Mouse (Mus musculus) cerebellum, adult 8-10 months (tissue): ENCODE measurements at regions not wholly inside any gene's neighbourhood (a gene's known extent, or its start where the extent isn't known, plus 50 kb on each side); places are given as distances from the start of the nearest gene placed in this dataset.

ENCODE experiments used
- DNase-seq: peaks from one replicate; pipeline ENCODE4 v3.0.0; 2022

GRCm38 (mm10) chr5:126612571-126612970 is 629.0 kb upstream of the Tmem132c start:
- DNase-seq: no peak

- no peak for DNase-seq
These were observed 619.1 kb upstream of the Tmem132c start for GRCm38 (mm10) chr5:126622551-126622950.

- DNase-seq: peak; percentile 2
These were observed 618.4 kb upstream of the Tmem132c start for GRCm38 (mm10) chr5:126623205-126623604.

DNA sequence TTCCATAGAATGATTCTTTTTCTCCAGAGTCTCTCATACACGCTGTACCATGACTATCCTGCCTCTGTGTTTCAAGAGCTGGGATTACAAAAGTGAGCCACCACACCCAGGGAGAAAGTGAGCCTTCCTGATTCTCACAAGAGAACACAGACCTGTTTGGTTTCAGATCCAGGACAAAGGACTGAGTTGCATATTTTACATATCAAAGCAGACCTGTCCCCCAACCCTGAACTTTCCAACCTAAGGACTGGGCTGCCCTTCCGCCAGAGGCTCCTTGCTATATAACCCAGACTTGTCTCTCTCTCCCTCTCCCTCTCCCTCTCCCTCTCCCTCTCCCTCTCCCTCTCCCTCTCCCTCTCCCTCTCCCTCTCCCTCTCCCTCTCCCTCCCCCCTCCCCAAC is 611.8 kb upstream of the Tmem132c start:
- no peak for DNase-seq

- no peak for DNase-seq
These were observed 591.2 kb upstream of the Tmem132c start for GRCm38 (mm10) chr5:126650415-126650814.

- no peak for DNase-seq
These were observed 590.2 kb upstream of the Tmem132c start for GRCm38 (mm10) chr5:126651367-126651766.

DNA sequence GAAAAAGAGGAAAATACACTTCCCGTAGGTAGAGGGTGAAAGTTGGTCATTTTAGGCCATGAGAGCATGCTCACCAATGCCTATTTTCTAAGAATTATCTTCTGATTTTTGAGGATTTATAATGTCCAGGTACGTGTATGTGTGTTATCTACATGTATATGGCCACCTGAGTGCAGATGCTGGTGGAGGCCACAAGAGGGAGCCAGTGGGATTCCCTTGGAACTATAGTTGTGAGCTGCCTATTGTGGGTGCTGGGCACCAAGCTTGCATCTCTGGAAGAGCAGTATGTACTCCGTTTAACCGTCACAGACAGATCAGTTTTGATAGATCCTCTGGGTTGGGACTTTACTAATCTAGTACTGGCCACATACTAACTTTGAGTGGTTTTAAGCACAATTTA is 579.0 kb upstream of the Tmem132c start:
- no peak for DNase-seq

DNA sequence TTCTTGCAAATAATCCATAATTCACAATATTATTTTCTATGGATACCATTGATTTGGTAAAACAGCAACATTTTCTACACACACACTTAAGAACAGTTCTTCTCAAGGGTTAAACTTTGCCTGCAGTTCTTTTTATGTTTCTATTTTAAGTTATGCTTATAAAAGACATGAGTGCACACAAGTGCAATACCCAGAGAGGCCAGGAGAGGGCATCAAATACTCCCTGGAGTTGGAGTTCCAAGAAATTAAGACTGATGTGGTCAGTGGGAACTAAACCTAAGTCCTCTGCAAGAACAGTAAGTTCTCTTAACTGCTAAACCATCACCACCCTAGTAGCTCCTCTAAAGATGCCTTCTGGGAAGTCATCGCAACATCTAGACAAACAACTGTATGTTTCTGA is 570.5 kb upstream of the Tmem132c start:
- peak; percentile 13 for DNase-seq

GRCm38 (mm10) chr5:126680262-126680661 is 561.3 kb upstream of the Tmem132c start:
- DNase-seq: no peak

DNA sequence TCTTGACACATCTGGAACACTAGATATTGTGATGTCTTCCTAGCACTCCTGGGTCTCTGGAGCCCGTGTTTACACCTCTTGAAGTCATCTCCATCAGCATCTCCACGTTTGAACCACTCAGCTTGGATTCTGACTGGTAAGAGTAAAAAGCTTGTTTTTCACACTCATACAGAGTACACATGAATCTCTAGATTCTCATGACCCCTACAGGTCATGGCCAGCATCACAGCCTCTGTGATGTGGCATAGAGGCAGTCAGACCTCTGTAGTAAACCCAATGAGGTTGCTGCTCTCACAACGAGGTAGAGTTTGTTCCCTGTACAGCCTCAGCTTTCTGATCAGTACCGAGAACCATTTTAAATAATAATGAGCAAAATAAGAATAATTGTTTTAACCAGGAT is 542.3 kb upstream of the Tmem132c start:
- DNase-seq: no peak

DNA sequence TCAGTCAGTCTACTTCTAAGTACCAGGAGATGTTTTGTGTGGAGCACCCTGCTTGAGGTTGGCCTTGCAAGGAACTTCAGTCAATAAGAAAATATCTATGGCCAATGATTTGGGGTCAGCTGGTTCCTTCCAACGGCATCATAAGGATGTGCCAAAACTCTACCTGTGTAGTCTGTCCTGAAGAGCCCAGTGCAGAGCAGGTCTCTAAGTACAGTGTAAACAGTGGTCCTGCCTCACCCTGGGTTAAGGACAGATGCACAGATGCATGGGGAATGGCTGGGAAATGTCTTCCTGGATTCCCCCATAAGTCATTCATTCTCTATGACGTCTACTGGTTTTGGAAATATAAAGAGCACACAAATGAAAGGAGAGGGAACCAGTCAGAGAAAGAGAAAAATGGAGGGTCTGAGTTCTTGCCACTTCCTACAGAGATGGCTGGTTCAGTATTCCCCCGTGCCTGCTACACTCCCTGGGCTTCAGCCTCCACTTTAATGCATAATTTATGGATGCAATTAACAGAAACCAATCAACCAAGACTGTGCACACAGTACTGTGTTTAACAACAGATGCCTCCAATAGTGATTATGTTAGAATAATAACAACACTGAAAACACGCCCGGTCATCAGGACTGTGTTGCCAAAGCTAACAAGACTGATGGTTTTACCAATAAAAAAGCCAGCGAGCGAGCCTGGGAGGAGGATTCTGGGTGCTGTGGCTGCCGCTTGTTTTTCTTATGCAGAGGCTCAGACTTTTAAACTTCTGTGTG is 537.9 kb upstream of the Tmem132c start:
- no peak for DNase-seq

GRCm38 (mm10) chr5:126705871-126706270 is 535.7 kb upstream of the Tmem132c start:
- DNase-seq: no peak

DNA sequence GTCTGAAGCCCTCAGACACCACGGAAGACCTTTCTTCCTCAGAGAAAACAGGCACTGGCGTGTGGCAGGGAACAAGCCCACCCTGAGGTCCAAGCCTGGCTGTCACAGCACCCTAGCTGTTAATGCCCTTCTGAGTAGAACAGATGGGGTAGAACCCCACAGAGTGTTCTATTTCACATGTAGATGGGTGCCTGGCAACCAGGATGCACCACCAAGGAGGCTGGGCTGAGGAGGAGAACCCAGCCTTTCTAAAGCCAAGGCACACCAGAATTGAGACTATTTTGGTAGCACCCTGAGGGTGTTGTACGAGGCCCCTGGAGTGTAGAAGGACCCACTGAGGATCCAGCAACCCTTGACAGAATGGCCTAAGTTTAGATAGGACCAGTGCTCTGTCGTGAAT is 534.9 kb upstream of the Tmem132c start:
- no peak for DNase-seq

DNA sequence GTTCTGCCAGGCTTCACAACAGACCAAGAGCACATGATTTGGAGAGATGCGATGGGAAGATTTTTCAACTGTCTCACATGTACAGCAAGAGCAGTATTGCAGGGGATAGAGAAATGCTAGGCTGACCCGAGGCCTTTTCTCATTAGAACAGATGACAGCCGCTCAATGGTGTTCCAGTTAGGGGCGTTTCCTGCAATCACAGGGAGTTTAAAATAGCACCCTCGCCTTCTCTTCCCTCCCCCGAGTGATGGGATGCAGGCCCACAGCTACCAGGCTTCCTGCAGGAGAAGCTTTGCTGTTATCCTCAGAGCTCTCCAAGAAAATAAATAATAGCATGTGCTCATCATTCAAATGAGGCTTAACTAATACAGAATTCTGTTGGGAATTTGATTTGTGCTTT is 526.9 kb upstream of the Tmem132c start:
- no peak for DNase-seq

- DNase-seq: no peak
These were observed 523.2 kb upstream of the Tmem132c start for GRCm38 (mm10) chr5:126718421-126718820.

DNA sequence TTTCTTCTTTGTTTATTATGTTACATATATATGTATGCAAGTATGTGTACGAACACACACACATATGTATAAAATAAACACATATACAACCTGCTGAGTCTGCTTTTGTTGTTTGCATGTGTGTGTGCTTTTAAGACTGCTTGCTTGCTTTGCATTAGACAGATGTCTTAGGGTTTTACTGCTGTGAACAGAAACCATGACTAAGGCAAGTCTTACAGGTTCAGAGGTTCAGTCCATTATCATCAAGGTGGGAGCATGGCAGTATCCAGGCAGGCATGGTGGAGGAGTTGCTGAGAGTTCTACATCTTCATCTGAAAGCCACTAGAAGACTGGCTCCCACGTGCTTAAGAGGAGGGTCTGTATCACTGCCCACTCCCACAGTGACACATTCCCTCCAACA is 520.3 kb upstream of the Tmem132c start:
- DNase-seq: no peak

DNA sequence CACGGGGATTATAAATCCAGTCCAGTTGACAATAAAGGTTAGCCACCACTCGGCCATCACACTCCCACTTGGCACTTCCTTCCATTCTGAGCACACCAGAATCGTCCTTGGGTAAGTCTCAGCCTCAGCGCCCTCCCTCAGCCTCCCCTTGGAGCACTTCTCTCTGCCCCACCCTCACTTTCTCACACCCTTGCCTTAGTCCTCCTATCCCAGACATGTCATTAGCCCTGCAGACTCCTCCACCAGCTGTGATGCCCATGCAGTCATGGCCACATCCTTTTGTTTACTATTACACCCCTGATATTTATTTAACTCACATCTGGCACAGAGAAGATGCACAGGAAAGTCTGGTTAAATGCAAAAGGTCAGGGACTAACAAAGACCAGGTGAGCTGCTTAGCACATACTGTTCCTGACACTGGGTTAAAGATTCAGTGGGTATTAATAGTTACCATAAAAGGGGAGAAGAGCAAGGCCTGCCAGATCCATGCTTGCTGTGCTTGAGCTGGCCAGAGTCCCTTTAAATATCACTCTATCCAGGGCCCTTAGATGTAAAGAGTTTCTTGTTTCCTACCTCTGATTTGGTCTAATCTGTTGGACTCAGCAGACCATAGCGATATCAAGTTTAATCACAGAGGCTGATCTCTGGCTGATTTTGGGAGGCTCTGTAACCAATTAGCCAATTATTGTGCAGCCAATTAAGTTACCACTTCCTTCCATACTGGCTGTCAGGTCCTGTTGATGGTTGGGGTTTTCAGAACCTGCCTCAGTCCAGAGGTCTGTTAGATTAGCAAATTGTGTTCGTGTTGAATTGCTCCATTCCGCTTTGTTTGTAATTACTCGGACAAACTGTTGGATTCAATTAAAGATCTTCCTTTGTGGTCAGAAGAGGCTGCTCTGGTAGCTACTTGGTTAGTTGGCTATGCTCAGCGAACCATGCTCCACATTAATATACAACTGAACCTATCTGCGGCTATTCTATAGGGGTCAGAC is 518.0 kb upstream of the Tmem132c start:
- DNase-seq: no peak

GRCm38 (mm10) chr5:126724329-126724728 is 517.3 kb upstream of the Tmem132c start:
- no peak for DNase-seq

DNA sequence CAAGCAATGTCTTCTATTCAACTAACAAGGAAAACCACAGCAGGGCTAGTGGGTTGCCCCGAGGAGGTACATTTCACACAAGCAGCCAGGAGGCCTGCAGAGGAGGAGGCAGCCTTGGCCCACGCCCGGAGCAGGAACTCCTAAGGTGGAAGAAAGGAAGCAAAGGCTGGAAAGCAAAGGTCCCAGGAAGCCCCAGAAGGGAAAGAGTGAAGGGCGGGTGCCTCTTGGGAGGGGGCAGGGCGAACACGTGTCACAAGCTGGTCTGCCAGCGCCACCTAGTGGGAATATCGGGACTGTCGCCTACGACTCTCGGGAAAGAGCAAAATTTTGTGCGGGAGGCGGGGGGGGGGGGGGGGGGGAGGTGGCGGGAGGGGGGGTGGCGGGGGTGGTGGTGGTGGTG is 508.1 kb upstream of the Tmem132c start:
- peak; percentile 19 for DNase-seq

DNA sequence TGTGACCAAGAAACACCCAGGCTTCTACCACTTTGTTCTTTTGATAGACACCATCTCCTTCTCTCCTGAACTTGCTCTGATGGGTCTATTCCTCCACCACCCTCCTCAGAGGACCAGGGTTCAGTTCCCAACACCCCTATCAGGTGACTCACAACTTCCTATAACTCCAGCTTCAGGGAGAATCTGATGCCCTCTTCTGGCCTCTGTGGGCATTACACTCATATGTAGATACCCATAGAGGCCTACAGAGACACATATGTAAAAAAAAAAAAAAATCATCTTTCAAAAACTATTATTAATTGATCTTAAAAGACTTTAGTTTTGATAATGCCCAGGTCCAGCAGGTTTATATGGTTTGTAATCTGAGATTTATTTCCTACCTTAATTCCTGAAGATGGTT is 505.9 kb upstream of the Tmem132c start:
- DNase-seq: no peak

- no peak for DNase-seq
These were observed 503.9 kb upstream of the Tmem132c start for GRCm38 (mm10) chr5:126737681-126738080.

DNA sequence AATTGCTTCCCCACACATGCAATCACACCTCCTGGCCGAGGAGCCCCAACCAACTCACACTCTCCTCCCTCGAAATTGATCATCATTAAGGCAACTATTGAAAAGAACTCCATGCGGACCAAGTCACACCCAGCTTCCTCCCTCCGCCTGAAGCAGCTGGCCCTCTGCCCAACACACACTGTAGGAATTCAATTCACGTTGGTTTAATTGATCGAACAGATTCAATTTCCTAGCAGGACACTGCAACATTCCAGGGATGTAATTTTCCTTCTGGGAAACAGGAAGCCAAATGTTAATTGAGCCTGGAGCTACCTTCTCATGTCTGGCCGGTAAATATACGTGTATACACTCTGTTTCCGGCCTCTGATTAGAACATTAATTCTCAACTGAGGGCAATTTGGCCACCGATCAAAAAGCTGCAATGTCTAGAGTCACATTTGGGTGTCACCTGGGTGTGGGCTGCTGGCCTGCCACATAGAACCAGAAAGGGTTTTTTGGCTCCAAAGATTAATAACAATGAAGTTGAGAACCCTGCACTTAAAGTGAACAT is 500.7 kb upstream of the Tmem132c start:
- DNase-seq: no peak

- no peak for DNase-seq
These were observed 486.5 kb upstream of the Tmem132c start for GRCm38 (mm10) chr5:126755107-126755506.
